Mouse (Mus musculus) lung, postnatal 36 days (tissue): ENCODE measurements at regions not wholly inside any gene's neighbourhood (a gene's known extent, or its start where the extent isn't known, plus 50 kb on each side); places are given as distances from the start of the nearest gene placed in this dataset.
"Not testable (repeated sequence)": the region's sequence is repeated elsewhere in the genome, so short reads cannot be mapped to it uniquely, and the experiment has no call there.

Experiments
- DNase-seq: peaks from one replicate; pipeline ENCODE4 v3.0.0; 2022; ENCODE audit warnings: mixed read lengths

- not testable (repeated sequence) for DNase-seq
Measured at GRCm38 (mm10) chr8:93443631-93444030, 64.1 kb upstream of the Ces1h start.

GRCm38 (mm10) chr8:93441936-93442335, 62.4 kb upstream of the Ces1h start:
- DNase-seq, result no peak

- not testable (repeated sequence) for DNase-seq
Measured at GRCm38 (mm10) chr8:93436586-93436985, 57.1 kb upstream of the Ces1h start.

- peak; percentile 80 for DNase-seq
Measured at GRCm38 (mm10) chr8:93430637-93431036, 51.1 kb upstream of the Ces1h start.
